Mouse (Mus musculus) intestine, embryonic 16.5 days (tissue): ENCODE measurements around the gene Tnpo3. TPM values are rescaled to one million over a fixed set of nuclear protein-coding genes. Genes with fewer than 3 reads are reported as not detected.

ENCODE experiments used
- ATAC-seq: fragments of 200-750 bp; cut with Nextera tagmentation; 2 replicates; pipeline ENCODE4 v1.8.0; 2017; ENCODE audit warnings: moderate TSS enrichment, moderate library complexity
- H3K27ac ChIP-seq: fragments of 300-500 bp; sonication (generic); 2 replicates; pipeline ENCODE4 v1.5.1; 2014; ENCODE audit warnings: mild to moderate bottlenecking, low read length
- H3K27me3 ChIP-seq: fragments of 300-500 bp; sonication (generic); replicated peaks from 2 replicates; pipeline ENCODE4 v1.6.1; 2014; ENCODE audit warnings: low read length, control low read depth, mixed read lengths; ENCODE audit not compliant: control insufficient read depth, insufficient read depth
- H3K36me3 ChIP-seq: fragments of 300-500 bp; sonication (generic); 2 replicates; pipeline ENCODE4 v1.6.1; 2014; ENCODE audit warnings: low read length, control low read depth; ENCODE audit not compliant: control insufficient read depth, insufficient read depth
- H3K4me1 ChIP-seq: fragments of 300-500 bp; sonication (generic); 2 replicates; pipeline ENCODE4 v1.6.1; 2014; ENCODE audit warnings: low read length, control low read depth, mixed read lengths; ENCODE audit not compliant: control insufficient read depth, insufficient read depth
- H3K4me2 ChIP-seq: fragments of 300-500 bp; sonication (generic); 2 replicates; pipeline ENCODE4 v1.6.1; 2014; ENCODE audit warnings: low read depth, low read length, control low read depth
- H3K4me3 ChIP-seq: fragments of 300-500 bp; sonication (generic); 2 replicates; pipeline ENCODE4 v1.5.1; 2014; ENCODE audit warnings: mild to moderate bottlenecking, low read length
- H3K9ac ChIP-seq: fragments of 300-500 bp; sonication (generic); 2 replicates; pipeline ENCODE4 v1.6.1; 2014; ENCODE audit warnings: low read depth, low read length
- H3K9me3 ChIP-seq: fragments of 300-500 bp; sonication (generic); 2 replicates; pipeline ENCODE4 v1.6.1; 2016; ENCODE audit warnings: low read length, control low read depth; ENCODE audit not compliant: control insufficient read depth
- WGBS: fragments of 180-500 bp; shearing (Covaris S2); extraction: QIAGEN DNeasy Blood & Tissue Kit; methylation state at CpG from one replicate; pipeline ENCODE4 v1.1.7; 2014; 5-methylcytosine and 5-hydroxymethylcytosine counted together
- polyA plus RNA-seq: library from polyadenylated mRNA; unstranded; fragments of >200 nt; fragmentation: Nextera tagmentation; extraction: Ambion mirVana; gene quantifications from 2 replicates; pipeline ENCODE4 v1.2.1, GENCODE M21; 2015

The Tnpo3 gene
- polyA plus RNA-seq, 1 experiment from 2014 or later = 71.3 TPM

DNA sequence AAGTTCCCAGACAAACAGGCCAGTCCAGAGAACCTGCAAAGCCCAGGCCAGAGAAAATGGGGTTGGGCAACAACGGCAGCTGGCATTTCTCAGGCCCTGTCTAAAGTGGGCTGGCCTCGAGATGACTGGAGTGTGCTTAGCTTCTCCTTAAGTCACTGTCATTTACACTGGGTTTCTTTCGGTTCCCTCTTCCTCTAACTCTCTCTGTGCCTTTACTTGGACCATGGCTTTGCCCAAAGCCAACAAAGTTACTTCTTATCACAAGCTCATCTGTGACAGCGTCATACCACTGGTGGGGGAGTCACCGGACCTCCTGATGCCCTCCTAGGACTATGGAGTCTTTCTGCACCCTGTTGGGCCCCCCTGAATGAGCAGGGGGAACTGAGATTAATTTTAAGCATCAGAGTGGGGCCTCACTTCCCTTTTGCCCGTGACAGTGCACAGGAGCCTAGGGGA lies 85.6 kb downstream of the Tnpo3 start:
- Histone ChIP-seq H3K4me1 (peaks cover 30% of the 10 kb centered on the region), H3K4me3 (no peak overlapping the region), H3K36me3 (no peaks in the 10 kb centered on the region), H3K9me3 (no peaks in the 10 kb centered on the region), H3K27ac (peak overlapping the region; percentile 42), H3K4me2 (no peak overlapping the region), H3K9ac (no peak overlapping the region), H3K27me3 (peaks cover 15% of the 10 kb centered on the region)
- 43% methylated on average over 6 of the region's 6 CpGs for WGBS
- ATAC-seq = no peak

GRCm38 (mm10) chr6:29523301-29524033 lies 86.2 kb downstream of the Tnpo3 start:
- 70% methylated on average over 12 of the region's 12 CpGs for WGBS
- Histone ChIP-seq H3K4me2 (no peak overlapping the region), H3K36me3 (no peaks in the 10 kb centered on the region), H3K27ac (peak overlapping the region; percentile 42), H3K4me1 (peaks cover 28% of the 10 kb centered on the region), H3K9me3 (no peaks in the 10 kb centered on the region), H3K27me3 (peaks cover 15% of the 10 kb centered on the region), H3K9ac (no peak overlapping the region), H3K4me3 (no peak overlapping the region)
- ATAC-seq = no peak

GRCm38 (mm10) chr6:29522626-29523300 lies 86.9 kb downstream of the Tnpo3 start:
- H3K4me2 ChIP-seq = no peak overlapping the region
- no peak for ATAC-seq
- no peak overlapping the region for H3K9ac ChIP-seq
- H3K27me3 ChIP-seq = peaks cover 9% of the 10 kb centered on the region
- no peaks in the 10 kb centered on the region for H3K36me3 ChIP-seq
- H3K27ac ChIP-seq = 0 out of 2 replicates have a peak overlapping the region, but pooled peaks have one; percentile 42
- H3K4me3 ChIP-seq = no peak overlapping the region
- 59% methylated on average over 6 of the region's 6 CpGs for WGBS
- H3K4me1 ChIP-seq = peaks cover 21% of the 10 kb centered on the region
- no peaks in the 10 kb centered on the region for H3K9me3 ChIP-seq

- peak; percentile 34 for ATAC-seq
- H3K9me3 ChIP-seq = no peaks in the 10 kb centered on the region
- H3K4me3 ChIP-seq = no peak overlapping the region
- 9% methylated on average over 5 of the region's 5 CpGs for WGBS
- no peak overlapping the region for H3K27ac ChIP-seq
- no peaks in the 10 kb centered on the region for H3K36me3 ChIP-seq
- no peak overlapping the region for H3K9ac ChIP-seq
- no peak overlapping the region for H3K4me2 ChIP-seq
- H3K4me1 ChIP-seq = peaks cover 8% of the 10 kb centered on the region; the same call in 1 of the 2 replicates
- H3K27me3 ChIP-seq = no peaks in the 10 kb centered on the region
Observed at GRCm38 (mm10) chr6:29517139-29517538, 92.5 kb downstream of the Tnpo3 start.

DNA sequence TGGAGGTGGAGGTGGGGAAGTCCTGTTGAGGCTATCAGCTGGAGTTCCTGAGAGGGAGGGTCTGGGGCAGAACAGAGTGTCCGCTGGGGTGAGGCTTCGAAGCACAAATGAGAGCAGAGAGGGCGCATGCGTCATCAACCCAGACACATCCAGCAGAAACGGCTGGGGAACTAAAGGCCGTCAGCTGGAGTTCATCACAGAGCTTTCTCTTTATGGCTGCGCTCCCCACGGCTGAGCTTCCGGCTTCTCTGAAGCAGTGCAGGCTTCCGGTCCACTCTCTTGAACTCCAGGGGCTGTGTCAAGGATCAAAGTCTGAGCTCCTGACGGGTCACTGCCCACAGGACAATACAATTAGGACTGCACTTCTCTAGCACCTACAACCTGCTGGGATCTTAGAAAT lies 96.4 kb downstream of the Tnpo3 start:
- H3K27me3 ChIP-seq = no peaks in the 10 kb centered on the region; the same call in 1 of the 2 replicates
- peak; percentile 84 for ATAC-seq
- H3K4me2 ChIP-seq = peak overlapping the region; percentile 54
- peaks cover 19% of the 10 kb centered on the region for H3K4me1 ChIP-seq
- peak overlapping the region; percentile 50 for H3K9ac ChIP-seq
- 2% methylated on average over 11 of the region's 11 CpGs for WGBS
- no peaks in the 10 kb centered on the region for H3K36me3 ChIP-seq
- peak overlapping the region; percentile 69 for H3K27ac ChIP-seq
- no peaks in the 10 kb centered on the region for H3K9me3 ChIP-seq
- peak overlapping the region; percentile 26 for H3K4me3 ChIP-seq

DNA sequence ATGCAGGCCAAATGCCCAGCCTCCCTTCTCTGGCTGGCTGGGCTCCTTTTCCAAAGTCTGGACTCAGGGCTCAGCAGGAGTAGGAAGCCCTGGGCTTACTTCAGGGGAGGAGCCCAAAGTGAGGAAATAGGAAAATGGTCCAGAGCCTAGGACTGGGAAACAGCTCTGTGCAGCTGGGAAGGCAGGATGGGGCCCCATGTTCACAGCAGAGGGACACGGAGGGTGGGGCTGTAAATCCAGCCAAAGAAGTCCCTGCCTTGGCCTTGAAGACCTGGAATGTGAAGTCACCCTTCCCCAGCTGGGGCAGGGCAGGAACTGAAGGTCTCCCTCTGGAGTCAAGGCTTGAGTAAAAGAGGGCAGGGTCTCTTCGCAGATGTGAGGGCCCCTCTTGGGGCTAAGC lies 100.6 kb downstream of the Tnpo3 start:
- WGBS = 31% methylated on average over 2 of the region's 2 CpGs
- H3K36me3 ChIP-seq = no peaks in the 10 kb centered on the region
- ATAC-seq = peak; percentile 57
- H3K9ac ChIP-seq = no peak overlapping the region
- H3K4me3 ChIP-seq = no peak overlapping the region
- peaks cover 3% of the 10 kb centered on the region; the same call in 1 of the 2 replicates for H3K27me3 ChIP-seq
- H3K4me2 ChIP-seq = no peak overlapping the region
- peaks cover 32% of the 10 kb centered on the region for H3K4me1 ChIP-seq
- no peak overlapping the region for H3K27ac ChIP-seq
- no peaks in the 10 kb centered on the region for H3K9me3 ChIP-seq

DNA sequence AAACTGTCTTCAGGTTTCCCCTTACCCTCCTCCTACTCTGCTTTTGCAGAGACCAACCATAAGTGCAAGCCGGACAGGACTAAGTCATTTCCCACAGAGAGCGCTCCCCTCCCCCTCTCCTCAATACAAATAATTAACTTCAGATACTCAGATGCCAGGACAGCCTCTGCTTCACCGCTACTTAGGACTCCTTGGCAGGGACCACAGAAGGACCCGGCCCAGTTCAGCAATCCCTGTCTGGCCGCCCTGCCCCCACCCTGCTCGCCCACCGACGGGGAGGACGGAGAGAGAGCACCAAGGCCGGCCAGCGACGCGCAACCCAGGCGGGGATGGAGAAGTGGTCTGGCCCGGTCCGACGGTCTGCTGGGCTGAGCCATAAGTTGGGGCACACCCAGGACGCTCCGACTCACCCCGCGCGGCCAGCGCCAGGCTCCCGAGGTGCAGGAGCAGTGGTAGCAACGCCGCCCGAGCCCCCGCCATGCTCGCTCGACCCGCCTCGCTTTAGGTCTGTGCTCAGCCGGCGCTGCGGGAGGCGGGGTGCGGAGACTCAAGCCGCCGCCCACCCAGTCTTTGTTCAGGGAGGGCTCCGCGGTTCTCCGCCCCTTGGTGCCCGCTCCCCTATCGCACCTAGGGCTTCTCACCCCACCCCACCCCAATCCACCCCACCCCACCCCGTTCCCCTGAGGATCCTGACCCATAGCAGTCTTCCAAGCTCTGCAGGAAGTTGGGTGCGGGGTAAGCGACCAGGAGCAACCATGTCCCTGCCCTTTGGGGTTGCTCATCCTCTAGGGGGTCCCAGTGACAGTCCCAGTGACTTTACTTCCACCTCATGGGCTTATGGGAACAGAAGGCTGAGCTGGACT lies 102.0 kb downstream of the Tnpo3 start, which contains the start of gene Kcp:
TSS of gene Kcp (minus strand) at position 506 of the 863 bp plus-strand sequence.
- no peaks in the 10 kb centered on the region for H3K36me3 ChIP-seq
- H3K27me3 ChIP-seq = peaks cover 3% of the 10 kb centered on the region; the same call in 1 of the 2 replicates
- H3K4me1 ChIP-seq = peaks cover 24% of the 10 kb centered on the region
- no peaks in the 10 kb centered on the region for H3K9me3 ChIP-seq
- WGBS = under 1% methylated on average over 47 of the region's 47 CpGs
- peak within 1 kb of the TSS; percentile 74 for H3K4me2 ChIP-seq
- H3K4me3 ChIP-seq = peak within 1 kb of the TSS; percentile 63
- peak; percentile 54 for ATAC-seq
- H3K27ac ChIP-seq = no peak within 1 kb of the TSS
- peak within 1 kb of the TSS; percentile 74 for H3K9ac ChIP-seq

GRCm38 (mm10) chr6:29506834-29507233 lies 102.9 kb downstream of the Tnpo3 start:
- peak overlapping the region; percentile 63 for H3K4me3 ChIP-seq
- H3K27ac ChIP-seq = no peak overlapping the region
- H3K4me2 ChIP-seq = peak overlapping the region; percentile 74
- 25% methylated on average over 8 of the region's 8 CpGs for WGBS
- H3K4me1 ChIP-seq = peaks cover 24% of the 10 kb centered on the region
- no peak for ATAC-seq
- no peaks in the 10 kb centered on the region for H3K36me3 ChIP-seq
- peaks cover 3% of the 10 kb centered on the region; the same call in 1 of the 2 replicates for H3K27me3 ChIP-seq
- no peaks in the 10 kb centered on the region for H3K9me3 ChIP-seq
- H3K9ac ChIP-seq = peak overlapping the region; percentile 74

DNA sequence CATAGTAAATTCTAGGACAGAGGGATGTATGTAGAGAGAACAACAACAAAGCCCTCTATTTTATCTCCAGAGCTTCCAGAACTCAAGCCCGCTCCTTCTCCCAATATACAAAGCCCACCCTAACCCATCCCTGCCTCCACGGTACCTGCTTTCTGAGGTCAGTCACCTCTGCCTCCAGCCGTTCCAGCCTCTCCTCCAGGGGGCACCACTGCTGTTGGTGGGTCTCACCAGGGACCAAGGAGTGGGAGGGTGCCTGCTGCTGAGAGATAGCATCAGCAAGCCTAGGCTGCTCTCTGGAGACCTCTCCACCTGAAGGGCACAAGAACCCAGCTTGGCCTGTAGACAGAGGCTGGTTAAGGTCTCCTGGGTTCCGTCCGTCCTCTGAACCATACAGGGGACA lies 104.2 kb downstream of the Tnpo3 start:
- no peaks in the 10 kb centered on the region for H3K36me3 ChIP-seq
- H3K9ac ChIP-seq = no peak overlapping the region
- H3K4me2 ChIP-seq = no peak overlapping the region
- no peak overlapping the region for H3K4me3 ChIP-seq
- H3K27ac ChIP-seq = no peak overlapping the region
- peaks cover 3% of the 10 kb centered on the region; the same call in 1 of the 2 replicates for H3K27me3 ChIP-seq
- ATAC-seq = no peak
- no peaks in the 10 kb centered on the region for H3K9me3 ChIP-seq
- H3K4me1 ChIP-seq = peaks cover 24% of the 10 kb centered on the region
- 94% methylated on average over 5 of the region's 5 CpGs for WGBS
